Mouse (Mus musculus): ENCODE data around the gene C4bp. TPM values are rescaled to one million over a fixed set of nuclear protein-coding genes. Genes with fewer than 3 reads are reported as not detected.
"Not testable (repeated sequence)": the region's sequence is repeated elsewhere in the genome, so short reads cannot be mapped to it uniquely, and the experiment has no call there.

The C4bp gene
- total and polyA plus RNA-seq, 2 experiments = 182 to 394 TPM

DNA sequence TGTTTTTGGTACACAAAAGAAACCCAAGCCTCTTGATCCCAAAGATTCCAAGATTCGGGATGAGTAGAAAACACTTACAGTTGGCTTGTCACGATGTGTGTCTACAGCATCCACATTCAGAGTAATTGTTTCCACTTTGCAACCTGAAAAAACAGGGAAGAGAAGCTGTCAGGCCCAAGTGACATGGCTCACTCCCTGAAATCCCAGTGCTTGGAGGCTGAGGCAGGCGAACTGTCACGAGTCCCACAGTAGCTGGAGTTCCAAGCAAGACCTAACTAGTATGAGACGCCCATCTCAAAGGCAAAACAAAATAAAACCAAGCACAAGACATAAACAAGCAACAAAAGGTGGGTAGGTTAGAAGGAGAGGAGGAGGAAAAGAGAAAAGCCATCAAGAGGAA, 37.2 kb upstream of the C4bp start:
- DNase-seq (ENCODE audit: extremely low read depth, low read depth, low spot score) = no peak
- Histone ChIP-seq H3K36me3 (ENCODE audit: control insufficient read depth, insufficient read depth, low read length) (peaks cover 63% of the 10 kb centered on the region), H3K4me3 (ENCODE audit: insufficient read depth, low read depth, low read length) (no peak overlapping the region), H3K27ac (replicated peaks; ENCODE audit: insufficient read depth, low read depth, low read length) (no peak overlapping the region), H3K27me3 (ENCODE audit: control insufficient read depth, insufficient read depth, low read length) (no peaks in the 10 kb centered on the region), H3K4me1 (ENCODE audit: control insufficient read depth, insufficient read depth, low read length) (peaks cover 4% of the 10 kb centered on the region; the same call in 1 of the 2 replicates), H3K79me2 (ENCODE audit: control insufficient read depth, insufficient read depth, low read length) (no peaks in the 10 kb centered on the region), H3K9ac (ENCODE audit: low read depth, low read length) (no peak overlapping the region)
- TF ChIP-seq POLR2A (IDR thresholded peaks at IDR 0.05; ENCODE audit: extremely low read depth, insufficient read depth, low read length) = no peak
- no peak for TF ChIP-seq CTCF (IDR thresholded peaks at IDR 0.05; ENCODE audit: low read depth, low read length)
- 94% methylated on average over 5 of the region's 5 CpGs for WGBS

DNA sequence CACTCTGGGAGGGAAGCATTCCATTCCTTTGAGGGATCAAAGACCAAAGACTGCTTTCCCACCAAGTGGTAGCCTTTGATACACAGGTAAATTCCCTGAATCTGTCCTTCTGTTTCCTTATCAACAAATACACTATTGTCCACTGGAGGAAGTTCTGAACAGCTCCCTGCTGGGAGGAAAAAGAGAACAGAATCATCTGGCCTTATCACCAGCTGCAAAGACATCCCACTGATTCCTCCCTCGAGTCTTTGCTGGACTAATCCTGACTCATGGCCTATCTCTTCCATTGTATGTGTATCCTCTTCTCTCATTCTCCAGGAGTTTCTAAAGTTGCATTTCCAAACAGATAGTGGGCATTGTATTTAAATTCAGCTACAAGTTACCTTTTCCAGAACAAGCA, 22.5 kb upstream of the C4bp start:
- no peak for DNase-seq (ENCODE audit: extremely low read depth, low read depth, low spot score)
- Histone ChIP-seq H3K79me2 (ENCODE audit: control insufficient read depth, insufficient read depth, low read length) (no peaks in the 10 kb centered on the region), H3K27ac (replicated peaks; ENCODE audit: insufficient read depth, low read depth, low read length) (no peak overlapping the region), H3K27me3 (ENCODE audit: control insufficient read depth, insufficient read depth, low read length) (no peaks in the 10 kb centered on the region), H3K4me3 (ENCODE audit: insufficient read depth, low read depth, low read length) (no peak overlapping the region), H3K36me3 (ENCODE audit: control insufficient read depth, insufficient read depth, low read length) (peaks cover 2% of the 10 kb centered on the region; the same call in 1 of the 2 replicates), H3K9ac (ENCODE audit: low read depth, low read length) (no peak overlapping the region), H3K4me1 (ENCODE audit: control insufficient read depth, insufficient read depth, low read length) (peaks cover 33% of the 10 kb centered on the region)
- TF ChIP-seq POLR2A (IDR thresholded peaks at IDR 0.05; ENCODE audit: extremely low read depth, insufficient read depth, low read length) = no peak
- TF ChIP-seq CTCF (IDR thresholded peaks at IDR 0.05; ENCODE audit: low read depth, low read length) = no peak
- 62% methylated on average over 1 of the region's 1 CpGs for WGBS

DNA sequence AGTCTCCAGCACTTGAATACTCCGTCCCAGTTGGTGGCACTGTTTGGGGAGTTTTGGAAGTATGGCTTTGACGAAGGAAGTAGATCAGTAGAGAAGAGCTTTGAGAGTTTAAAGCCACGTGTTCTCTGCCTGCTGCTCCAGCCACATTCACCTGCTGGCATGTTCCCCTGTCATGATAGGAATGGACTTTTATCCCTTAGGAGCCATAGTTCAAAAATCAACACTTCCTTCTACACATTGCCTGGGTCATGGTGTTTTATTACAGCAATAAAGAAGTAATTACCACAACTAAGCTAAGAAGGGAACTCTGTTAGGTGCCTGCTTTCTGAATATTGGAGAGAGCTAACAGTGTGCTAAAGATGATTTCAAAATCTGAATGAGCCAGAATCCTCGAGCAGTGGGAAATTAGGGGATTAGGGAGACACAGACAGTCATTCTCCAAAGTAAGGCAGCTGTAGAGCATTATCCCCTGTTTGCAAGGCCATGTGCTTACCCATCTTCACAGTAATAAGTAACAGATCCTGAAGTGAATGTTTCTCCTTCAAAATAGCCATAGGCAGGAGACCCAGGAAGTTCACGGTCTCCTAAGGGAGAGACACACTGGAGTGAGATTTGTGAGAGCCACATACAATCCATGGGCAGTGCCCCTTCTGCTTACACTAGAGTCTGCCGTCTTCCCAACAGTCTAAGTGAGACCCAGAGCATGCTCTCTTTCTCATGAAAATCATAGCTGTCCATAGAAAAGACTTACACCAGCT, 20.4 kb upstream of the C4bp start:
- peak overlapping the region; percentile 65 for H3K27ac ChIP-seq (replicated peaks; ENCODE audit: insufficient read depth, low read depth, low read length)
- 56% methylated on average over 6 of the region's 6 CpGs for WGBS

DNA sequence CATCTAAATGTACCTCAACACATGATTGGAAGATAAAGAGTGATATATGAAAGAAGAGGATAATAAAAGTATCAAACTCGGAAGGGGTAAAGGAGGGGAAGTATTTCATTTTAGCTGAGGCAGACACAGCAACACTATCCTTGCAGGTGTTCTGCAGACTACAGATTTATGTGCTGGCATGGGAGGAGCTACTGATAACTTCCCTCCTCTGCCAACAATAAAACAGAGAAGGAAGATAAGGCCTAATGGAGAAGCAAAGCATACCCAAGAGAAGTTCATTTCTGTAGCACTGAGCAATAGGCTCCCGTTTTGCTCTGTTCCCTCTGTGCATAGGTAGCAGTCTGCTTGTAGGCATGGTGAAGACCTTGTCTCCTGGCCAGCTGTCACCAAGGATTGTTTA, 19.6 kb upstream of the C4bp start:
- no peak for DNase-seq (ENCODE audit: extremely low read depth, low read depth, low spot score)
- H3K4me1 ChIP-seq (ENCODE audit: control insufficient read depth, insufficient read depth, low read length) = peaks cover 41% of the 10 kb centered on the region
- TF ChIP-seq POLR2A (IDR thresholded peaks at IDR 0.05; ENCODE audit: extremely low read depth, insufficient read depth, low read length) (no peak), CTCF (IDR thresholded peaks at IDR 0.05; ENCODE audit: low read depth, low read length) (no peak)
- no peak overlapping the region for H3K4me3 ChIP-seq (ENCODE audit: insufficient read depth, low read depth, low read length)
- no peaks in the 10 kb centered on the region for H3K79me2 ChIP-seq (ENCODE audit: control insufficient read depth, insufficient read depth, low read length)
- H3K27ac ChIP-seq (replicated peaks; ENCODE audit: insufficient read depth, low read depth, low read length) = peak overlapping the region; percentile 100
- H3K9ac ChIP-seq (ENCODE audit: low read depth, low read length) = no peak overlapping the region
- 75% methylated on average over 2 of the region's 2 CpGs for WGBS
- H3K36me3 ChIP-seq (ENCODE audit: control insufficient read depth, insufficient read depth, low read length) = no peaks in the 10 kb centered on the region
- no peaks in the 10 kb centered on the region for H3K27me3 ChIP-seq (ENCODE audit: control insufficient read depth, insufficient read depth, low read length)

More for the DNA sequence above, 20.4 kb upstream of the C4bp start:
- Histone ChIP-seq H3K27me3 (ENCODE audit: control insufficient read depth, insufficient read depth, low read length) (no peaks in the 10 kb centered on the region), H3K79me2 (ENCODE audit: control insufficient read depth, insufficient read depth, low read length) (no peaks in the 10 kb centered on the region), H3K36me3 (ENCODE audit: control insufficient read depth, insufficient read depth, low read length) (no peaks in the 10 kb centered on the region), H3K9ac (ENCODE audit: low read depth, low read length) (no peak overlapping the region), H3K4me1 (ENCODE audit: control insufficient read depth, insufficient read depth, low read length) (peaks cover 41% of the 10 kb centered on the region), H3K4me3 (ENCODE audit: insufficient read depth, low read depth, low read length) (no peak overlapping the region)
- TF ChIP-seq POLR2A (IDR thresholded peaks at IDR 0.05; ENCODE audit: extremely low read depth, insufficient read depth, low read length) (no peak), CTCF (IDR thresholded peaks at IDR 0.05; ENCODE audit: low read depth, low read length) (no peak)
- peak; percentile 90 for DNase-seq (ENCODE audit: extremely low read depth, low read depth, low spot score)

DNA sequence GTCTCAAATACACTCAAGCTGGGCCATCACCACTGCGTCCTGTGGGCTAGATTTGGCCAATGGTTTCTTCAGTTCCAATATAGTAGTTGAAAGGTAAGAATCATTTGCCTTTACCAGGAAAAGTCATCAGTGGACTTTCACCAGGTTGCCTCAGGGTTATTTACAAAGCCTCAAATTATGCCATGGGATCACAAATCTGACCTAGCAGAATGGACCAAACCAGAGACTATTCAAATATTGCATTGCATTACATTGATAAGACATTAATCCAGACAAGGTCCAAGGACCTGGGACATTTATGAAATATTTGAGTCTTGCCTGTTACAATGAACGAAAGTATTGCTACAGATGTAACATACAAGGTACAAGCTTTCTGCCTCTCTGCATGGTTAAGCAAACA, 17.1 kb upstream of the C4bp start:
- H3K4me3 ChIP-seq (ENCODE audit: insufficient read depth, low read depth, low read length) = no peak overlapping the region
- no peaks in the 10 kb centered on the region for H3K36me3 ChIP-seq (ENCODE audit: control insufficient read depth, insufficient read depth, low read length)
- WGBS = 17% methylated on average over 2 of the region's 2 CpGs
- peak overlapping the region; percentile 100 for H3K27ac ChIP-seq (replicated peaks; ENCODE audit: insufficient read depth, low read depth, low read length)
- TF ChIP-seq CTCF (IDR thresholded peaks at IDR 0.05; ENCODE audit: low read depth, low read length) = no peak
- no peak for TF ChIP-seq POLR2A (IDR thresholded peaks at IDR 0.05; ENCODE audit: extremely low read depth, insufficient read depth, low read length)
- H3K27me3 ChIP-seq (ENCODE audit: control insufficient read depth, insufficient read depth, low read length) = no peaks in the 10 kb centered on the region
- no peak overlapping the region for H3K9ac ChIP-seq (ENCODE audit: low read depth, low read length)
- peaks cover 37% of the 10 kb centered on the region for H3K4me1 ChIP-seq (ENCODE audit: control insufficient read depth, insufficient read depth, low read length)
- DNase-seq (ENCODE audit: extremely low read depth, low read depth, low spot score) = peak; percentile 100
- no peaks in the 10 kb centered on the region; the same call in 1 of the 2 replicates for H3K79me2 ChIP-seq (ENCODE audit: control insufficient read depth, insufficient read depth, low read length)

DNA sequence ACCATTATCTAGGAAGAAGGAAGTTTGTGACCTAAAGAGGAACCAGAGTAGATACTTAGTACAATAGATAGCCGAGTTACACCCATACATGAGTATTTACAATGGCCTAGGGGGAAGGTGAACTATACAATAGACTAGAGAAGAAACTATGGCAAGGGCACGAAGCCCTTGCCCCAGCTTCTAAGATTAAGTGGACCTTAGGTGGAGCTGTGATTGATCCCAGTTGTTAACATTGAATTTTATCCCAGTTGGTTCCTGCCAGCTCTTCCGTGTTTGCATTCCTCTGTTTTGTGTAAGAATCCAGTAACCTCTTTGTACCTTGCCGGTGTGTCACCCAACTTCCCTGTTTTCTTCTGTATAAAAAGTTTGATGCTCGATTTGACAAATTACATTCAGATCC, 2.1 kb upstream of the C4bp start:
- Histone ChIP-seq H3K4me1 (ENCODE audit: control insufficient read depth, insufficient read depth, low read length) (peaks cover 14% of the 10 kb centered on the region), H3K27ac (replicated peaks; ENCODE audit: insufficient read depth, low read depth, low read length) (peak overlapping the region; percentile 34)
- H3K36me3 ChIP-seq (ENCODE audit: control insufficient read depth, insufficient read depth, low read length); H3K4me3 ChIP-seq (ENCODE audit: insufficient read depth, low read depth, low read length); H3K79me2 ChIP-seq (ENCODE audit: control insufficient read depth, insufficient read depth, low read length); H3K9ac ChIP-seq (ENCODE audit: low read depth, low read length); H3K27me3 ChIP-seq (ENCODE audit: control insufficient read depth, insufficient read depth, low read length): not testable (repeated sequence)
- peak; percentile 84 for DNase-seq (ENCODE audit: extremely low read depth, low read depth, low spot score)
- 28% methylated on average over 5 of the region's 5 CpGs for WGBS

DNA sequence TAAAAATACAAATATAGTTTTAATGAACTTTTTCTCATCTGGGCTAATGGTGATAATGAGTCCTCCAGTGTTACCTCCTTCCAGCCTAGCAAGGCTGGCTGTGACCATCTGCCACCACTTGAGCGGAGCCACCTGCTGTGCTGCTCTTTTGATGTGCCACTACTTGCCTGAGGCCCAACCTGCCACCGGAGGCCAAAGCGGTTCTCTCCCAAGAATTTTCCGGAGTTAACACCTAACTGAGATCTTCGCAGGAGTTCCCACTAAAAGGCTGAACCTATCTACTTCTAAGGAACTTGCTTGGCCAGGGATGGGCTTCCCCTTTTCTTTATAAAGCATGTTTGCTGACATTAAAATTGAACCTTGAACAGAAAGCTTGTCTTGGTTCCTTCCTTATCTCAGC, 1.8 kb downstream of the C4bp start:
- Histone ChIP-seq H3K4me1 (ENCODE audit: control insufficient read depth, insufficient read depth, low read length) (peaks cover 24% of the 10 kb centered on the region), H3K36me3 (ENCODE audit: control insufficient read depth, insufficient read depth, low read length) (peaks cover 15% of the 10 kb centered on the region), H3K9ac (ENCODE audit: low read depth, low read length) (peak overlapping the region; percentile 77), H3K79me2 (ENCODE audit: control insufficient read depth, insufficient read depth, low read length) (peaks cover 14% of the 10 kb centered on the region; the same call in 1 of the 2 replicates), H3K4me3 (ENCODE audit: insufficient read depth, low read depth, low read length) (peak overlapping the region; percentile 83), H3K27ac (replicated peaks; ENCODE audit: insufficient read depth, low read depth, low read length) (peak overlapping the region; percentile 77)
- peak; percentile 58 for DNase-seq (ENCODE audit: extremely low read depth, low read depth, low spot score)
- 11% methylated on average over 5 of the region's 5 CpGs for WGBS
- not testable (repeated sequence) for H3K27me3 ChIP-seq (ENCODE audit: control insufficient read depth, insufficient read depth, low read length)

Data from liver, adult 2 months (tissue).